Mouse (Mus musculus) liver, adult (tissue): Measurements from ENCODE around the gene 4930522L14Rik.
"Not testable (repeated sequence)": the region's sequence is repeated elsewhere in the genome, so short reads cannot be mapped to it uniquely, and the experiment has no call there.

Source experiments
- GATA4 ChIP-seq: IDR thresholded peaks from 2 replicates; pipeline ENCODE4 v1.6.1; 2014; ENCODE audit warnings: mild to moderate bottlenecking, low read length; ENCODE audit not compliant: insufficient replicate concordance

Gene 4930522L14Rik

DNA sequence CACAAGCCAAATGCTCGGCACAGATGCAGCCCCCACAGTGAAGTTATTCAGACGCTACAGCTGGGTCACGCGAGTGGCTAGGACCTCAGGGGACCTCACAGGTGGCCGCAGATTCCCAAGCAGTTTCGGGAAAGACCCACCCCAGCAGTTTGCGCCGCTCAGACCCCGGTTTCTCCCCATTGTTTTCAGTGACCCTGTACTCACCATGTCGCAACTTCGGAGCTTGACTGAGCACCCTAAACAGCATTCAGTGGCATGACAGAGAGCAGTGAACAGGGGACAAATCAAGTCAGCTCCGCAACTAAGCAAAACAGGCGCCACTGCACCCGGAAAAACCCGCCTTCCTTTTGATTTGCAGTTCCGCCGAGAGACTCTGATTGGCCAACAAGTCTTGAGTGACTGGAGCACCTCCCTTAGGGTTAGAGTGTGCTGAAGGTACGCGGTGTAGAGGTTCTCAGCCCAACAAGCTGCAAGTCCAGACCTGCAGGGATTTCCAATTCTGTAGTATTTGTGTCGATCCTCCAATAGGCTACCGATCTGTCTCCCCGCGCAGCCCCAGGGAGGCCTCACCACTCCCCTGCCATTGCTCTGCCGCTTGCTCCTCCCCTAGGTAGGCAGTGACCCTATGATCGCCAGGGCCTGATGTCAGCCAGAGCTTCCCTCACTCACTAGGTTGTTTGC, at the start of gene 4930522L14Rik:
4930522L14Rik (minus strand) TSS at position 496 of the 681 bp plus-strand sequence.
- TF ChIP-seq GATA4: not testable (repeated sequence)

DNA sequence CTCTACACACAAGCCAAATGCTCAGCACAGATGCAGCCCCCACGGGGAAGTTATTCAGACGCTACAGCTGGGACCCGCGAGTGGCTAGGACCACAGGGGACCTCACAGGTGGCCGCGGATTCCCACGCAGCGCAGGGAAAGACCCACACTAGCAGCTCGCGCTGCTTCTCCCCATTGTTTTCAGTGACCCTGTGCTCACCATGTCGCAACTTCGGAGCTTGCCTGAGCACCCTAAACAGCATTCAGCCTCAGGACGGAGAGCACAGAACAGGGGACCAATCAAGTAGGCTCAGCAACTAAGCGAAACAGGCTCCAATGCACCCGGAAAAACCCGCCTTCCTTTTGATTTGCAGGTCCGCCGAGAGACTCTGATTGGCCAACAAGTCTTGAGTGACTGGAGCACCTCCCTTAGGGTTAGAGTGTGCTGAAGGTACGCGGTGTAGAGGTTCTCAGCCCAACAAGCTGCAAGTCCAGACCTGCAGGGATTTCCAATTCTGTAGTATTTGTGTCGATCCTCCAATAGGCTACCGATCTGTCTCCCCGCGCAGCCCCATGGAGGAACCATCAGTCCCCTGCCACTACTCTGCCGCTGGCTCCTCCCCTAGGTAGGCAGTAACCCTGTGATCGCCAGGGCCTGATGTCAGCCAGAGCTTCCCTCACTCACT, 61.0 kb downstream of the 4930522L14Rik start, which contains the start of gene 5430403G16Rik:
5430403G16Rik (minus strand) TSS at position 505 of the 665 bp plus-strand sequence.
- not testable (repeated sequence) for TF ChIP-seq GATA4
